Mouse (Mus musculus) gastrocnemius, postnatal 25 days (tissue): ENCODE data around the gene 1700016C15Rik. TPM values are rescaled to one million over a fixed set of nuclear protein-coding genes. Genes with fewer than 3 reads are reported as not detected.
A peak's percentile ranks its signal among the peaks of the same experiment; 100 is the strongest.

ENCODE experiments used
- DNase-seq: peaks from one replicate; pipeline ENCODE4 v3.0.0; 2022
- total RNA-seq, 2 experiments: library from RNA; stranded (reverse); gene quantifications; 1 replicate in 1 of 2; 2 replicates in 1 of 2; pipeline ENCODE4 v1.2.3; 2021

The 1700016C15Rik gene
- total RNA-seq, 2 experiments from 2014 or later, result 0.48 TPM; not detected in 1

GRCm38 (mm10) chr1:177717057-177717835 lies 12.4 kb upstream of the 1700016C15Rik start:
- no peak for DNase-seq

- DNase-seq, result no peak
Observed at GRCm38 (mm10) chr1:177718340-177719028, 11.1 kb upstream of the 1700016C15Rik start.

GRCm38 (mm10) chr1:177719029-177719427 lies 10.6 kb upstream of the 1700016C15Rik start:
- DNase-seq, result no peak

GRCm38 (mm10) chr1:177723786-177724185 lies 5.8 kb upstream of the 1700016C15Rik start:
- DNase-seq, result peak; percentile 33

- no peak for DNase-seq
Observed at GRCm38 (mm10) chr1:177726870-177727269, 2.7 kb upstream of the 1700016C15Rik start.

- DNase-seq, result no peak
Observed at GRCm38 (mm10) chr1:177727883-177728525, 1.6 kb upstream of the 1700016C15Rik start.

GRCm38 (mm10) chr1:177731973-177732372 lies 2.4 kb downstream of the 1700016C15Rik start:
- no peak for DNase-seq

GRCm38 (mm10) chr1:177737505-177738105 lies 8.0 kb downstream of the 1700016C15Rik start:
- no peak for DNase-seq

GRCm38 (mm10) chr1:177740707-177741106 lies 11.1 kb downstream of the 1700016C15Rik start:
- DNase-seq, result no peak

- no peak for DNase-seq
Observed at GRCm38 (mm10) chr1:177742119-177742518, 12.5 kb downstream of the 1700016C15Rik start.

GRCm38 (mm10) chr1:177744521-177745325 lies 15.1 kb downstream of the 1700016C15Rik start:
- no peak for DNase-seq

GRCm38 (mm10) chr1:177747869-177748540 lies 18.4 kb downstream of the 1700016C15Rik start:
- no peak for DNase-seq

GRCm38 (mm10) chr1:177753496-177753895 lies 23.9 kb downstream of the 1700016C15Rik start:
- DNase-seq, result no peak

GRCm38 (mm10) chr1:177757249-177757648 lies 27.6 kb downstream of the 1700016C15Rik start:
- no peak for DNase-seq

GRCm38 (mm10) chr1:177768931-177769330 lies 39.3 kb downstream of the 1700016C15Rik start:
- no peak for DNase-seq

- no peak for DNase-seq
Observed at GRCm38 (mm10) chr1:177777397-177777796, 47.8 kb downstream of the 1700016C15Rik start.

GRCm38 (mm10) chr1:177792835-177793234 lies 63.2 kb downstream of the 1700016C15Rik start:
- DNase-seq, result no peak

GRCm38 (mm10) chr1:177794866-177795265 lies 65.3 kb downstream of the 1700016C15Rik start:
- no peak for DNase-seq

- no peak for DNase-seq
Observed at GRCm38 (mm10) chr1:177795421-177796192, 66.0 kb downstream of the 1700016C15Rik start.
